Comparison of ENCODE assay signal across 9 mouse cellular contexts in the genomic region with DNA sequence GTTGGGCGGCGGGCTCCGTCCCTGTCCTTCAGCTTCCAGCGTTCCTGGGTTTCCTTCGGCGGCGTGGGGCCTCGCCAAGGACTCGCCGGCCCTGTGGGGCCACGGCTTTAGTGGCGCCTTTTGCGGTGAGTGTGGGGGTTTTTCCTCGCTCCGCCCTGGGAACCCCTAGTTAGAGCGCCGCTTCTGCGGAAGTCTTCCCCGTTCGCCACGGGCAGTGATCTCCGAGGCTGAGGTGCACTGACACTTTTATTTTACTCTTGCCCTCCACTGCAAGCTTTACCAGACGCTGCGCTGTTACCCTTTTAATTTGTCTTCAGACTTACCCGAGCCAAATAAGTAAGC. TPM values are rescaled to one million over a fixed set of nuclear protein-coding genes. Genes with fewer than 3 reads are reported as not detected.
DNase-seq lines count a peak whose midpoint lies in the region; ATAC-seq and TF ChIP-seq lines count a peak whose summit lies in the region.
"Not testable (repeated sequence)": the region's sequence is repeated elsewhere in the genome, so short reads cannot be mapped to it uniquely, and the experiment has no call there.
"Had no signal": no experiment of that assay in that cellular context is flagged by ENCODE, and none has a peak within 500 bp of the region (broad histone marks: within the 10 kb centered on the region; RNA-seq: fewer than 3 reads in every experiment).

No protein-coding gene starts in this region.

- not testable (repeated sequence) for H3K4me1 ChIP-seq in bone marrow, adult 2 months (ENCODE audit: control insufficient read depth, insufficient read depth, low read length); embryonic fibroblast, embryonic 13.5 days (ENCODE audit: control insufficient read depth, insufficient read depth, low read length); heart, embryonic 12.5 days (replicated peaks); intestine, embryonic 15.5 days (replicated peaks); liver, adult 2 months (ENCODE audit: control insufficient read depth, insufficient read depth, low read length)

- TF ChIP-seq CTCF in bone marrow, adult 2 months (IDR thresholded peaks at IDR 0.05; ENCODE audit: control insufficient read depth, insufficient read depth, low read length); embryonic fibroblast, embryonic 13.5 days (IDR thresholded peaks at IDR 0.05; ENCODE audit: borderline replicate concordance, insufficient read depth, low read length); liver, adult 2 months (IDR thresholded peaks at IDR 0.05; ENCODE audit: low read depth, low read length): not testable (repeated sequence)

- peak; percentile 54 for ATAC-seq in heart, embryonic 12.5 days (ENCODE audit: insufficient number of reproducible peaks, low FRiP score)
- ATAC-seq in intestine, embryonic 15.5 days: peak; percentile 57
- peak; percentile 51 for ATAC-seq in megakaryocyte progenitor cell, adult 5-6 weeks (replicated peaks; ENCODE audit: poor library complexity)

- H3K4me3 ChIP-seq in bone marrow, adult 2 months (replicated peaks; ENCODE audit: control insufficient read depth, low read depth, low read length): peak overlapping the region; percentile 59
- H3K4me3 ChIP-seq in embryonic fibroblast, embryonic 13.5 days (ENCODE audit: insufficient read depth, low read length): peak overlapping the region; percentile 33
- peak overlapping the region; percentile 50 for H3K4me3 ChIP-seq in heart, embryonic 12.5 days
- H3K4me3 ChIP-seq in intestine, embryonic 15.5 days (replicated peaks): peak overlapping the region; percentile 34
- peak overlapping the region; percentile 51 for H3K4me3 ChIP-seq in liver, adult 2 months (ENCODE audit: insufficient read depth, low read depth, low read length)

- not testable (repeated sequence) for H3K27ac ChIP-seq in bone marrow, adult 2 months (ENCODE audit: control insufficient read depth, insufficient read depth, low read depth, low read length, poor library complexity); embryonic fibroblast, embryonic 13.5 days (ENCODE audit: insufficient read depth, low read length); heart, embryonic 12.5 days (ENCODE audit: poor library complexity, severe bottlenecking); intestine, embryonic 15.5 days; liver, adult 2 months (replicated peaks; ENCODE audit: insufficient read depth, low read depth, low read length)

- not testable (repeated sequence) for H3K36me3 ChIP-seq in heart, embryonic 12.5 days; intestine, embryonic 15.5 days; liver, adult 2 months (ENCODE audit: control insufficient read depth, insufficient read depth, low read length)

- TF ChIP-seq POLR2A in bone marrow, adult 2 months (IDR thresholded peaks at IDR 0.05; ENCODE audit: borderline replicate concordance, control insufficient read depth, low read depth, low read length); embryonic fibroblast, embryonic 13.5 days (IDR thresholded peaks at IDR 0.05; ENCODE audit: low read depth, low read length); liver, adult 2 months (IDR thresholded peaks at IDR 0.05; ENCODE audit: extremely low read depth, insufficient read depth, low read length): not testable (repeated sequence)

- not testable (repeated sequence) for H3K4me2 ChIP-seq in heart, embryonic 12.5 days; intestine, embryonic 15.5 days (replicated peaks)

- H3K27me3 ChIP-seq in heart, embryonic 12.5 days (replicated peaks); intestine, embryonic 15.5 days (replicated peaks); liver, adult 2 months (ENCODE audit: control insufficient read depth, insufficient read depth, low read length): not testable (repeated sequence)

- not testable (repeated sequence) for H3K79me2 ChIP-seq in liver, adult 2 months (ENCODE audit: control insufficient read depth, insufficient read depth, low read length)

- DNase-seq in liver, adult 2 months (ENCODE audit: extremely low read depth, low read depth, low spot score): not testable (repeated sequence)
- peak; percentile 10 for DNase-seq in ovary, postnatal 36 days (ENCODE audit: low spot score)
- DNase-seq in urinary bladder, adult 2 months (ENCODE audit: low spot score): peak; percentile 18

- under 1% methylated on average over 14 of the region's 25 CpGs for WGBS in bone marrow, adult 2 months
- whole genome bisulfite sequencing in heart, embryonic 12.5 days: 0% methylated on average over 12 of the region's 25 CpGs
- WGBS in intestine, embryonic 15.5 days: under 1% methylated on average over 13 of the region's 25 CpGs
- whole genome bisulfite sequencing in liver, adult 2 months: under 1% methylated on average over 13 of the region's 25 CpGs

- not testable (repeated sequence) for H3K9me3 ChIP-seq in heart, embryonic 12.5 days (replicated peaks); intestine, embryonic 15.5 days

- peak overlapping the region; percentile 67; the same call in 1 of the 2 replicates for H3K9ac ChIP-seq in heart, embryonic 12.5 days
- H3K9ac ChIP-seq in intestine, embryonic 15.5 days: not testable (repeated sequence)
- peak overlapping the region; percentile 45; the same call in 1 of the 2 replicates for H3K9ac ChIP-seq in liver, adult 2 months (ENCODE audit: low read depth, low read length)

RNA-seq across cellular contexts. Expression of a gene that starts 0.5 kb away (rescaled TPM):
- 15.9 and 20.3 TPM in 2 replicates for polyA plus RNA-seq in bone marrow, adult 2 months (2011; ENCODE audit: insufficient read depth, insufficient read length, low replicate concordance, missing spikeins)
- polyA plus RNA-seq in embryonic fibroblast, embryonic 13.5 days (2011; ENCODE audit: insufficient read length, low read depth, missing spikeins): 117 and 143 TPM in 2 replicates
- 58.5 and 65.2 TPM in 2 replicates for polyA plus RNA-seq in heart, embryonic 12.5 days (2016; fragmentation: Nextera tagmentation; extraction: Ambion mirVana)
- polyA plus RNA-seq in intestine, embryonic 15.5 days (2015; fragmentation: Nextera tagmentation; extraction: Ambion mirVana): 64.8 and 77.5 TPM in 2 replicates
- total RNA-seq in liver, adult 2 months (2014; rRNA removed): 42.3 and 62.3 TPM in 2 replicates
- polyA plus RNA-seq in liver, adult 2 months (2012; rRNA removed): 4.2 and 4.5 TPM in 2 replicates
- 75.0 and 76.0 TPM in 2 replicates for total RNA-seq in megakaryocyte progenitor cell, adult 5-6 weeks (2015)
- 87.7 and 93.8 TPM in 2 replicates for total RNA-seq in megakaryocyte progenitor cell, adult 5-6 weeks (2017)
- 51.7 and 52.6 TPM in 2 replicates for polyA plus RNA-seq in urinary bladder, adult 2 months (2012; rRNA removed)

RNA-seq across cellular contexts. Expression of a gene that starts 31.1 kb away (rescaled TPM):
- polyA plus RNA-seq in bone marrow, adult 2 months (2011; ENCODE audit: insufficient read depth, insufficient read length, low replicate concordance, missing spikeins): not detected in 2 replicates
- 9.2 and 13.0 TPM in 2 replicates for polyA plus RNA-seq in embryonic fibroblast, embryonic 13.5 days (2011; ENCODE audit: insufficient read length, low read depth, missing spikeins)
- 0.54 TPM in 1 of 2 replicates, not detected in the other for polyA plus RNA-seq in heart, embryonic 12.5 days (2016; fragmentation: Nextera tagmentation; extraction: Ambion mirVana)
- polyA plus RNA-seq in intestine, embryonic 15.5 days (2015; fragmentation: Nextera tagmentation; extraction: Ambion mirVana): not detected in 2 replicates
- total RNA-seq in liver, adult 2 months (2014; rRNA removed): 0.28 TPM in 1 of 2 replicates, not detected in the other
- polyA plus RNA-seq in liver, adult 2 months (2012; rRNA removed): not detected in 2 replicates
- 8.5 and 11.7 TPM in 2 replicates for total RNA-seq in megakaryocyte progenitor cell, adult 5-6 weeks (2015)
- total RNA-seq in megakaryocyte progenitor cell, adult 5-6 weeks (2017): not detected in 2 replicates
- not detected in 2 replicates for polyA plus RNA-seq in urinary bladder, adult 2 months (2012; rRNA removed)
- polyA plus RNA-seq: Patski had no signal
